Mouse (Mus musculus): Measurements from ENCODE around the gene Ap5b1. TPM values are rescaled to one million over a fixed set of nuclear protein-coding genes. Genes with fewer than 3 reads are reported as not detected.

Gene Ap5b1
- polyA plus RNA-seq, 1 experiment from 2014 or later = 7.8 TPM

DNA sequence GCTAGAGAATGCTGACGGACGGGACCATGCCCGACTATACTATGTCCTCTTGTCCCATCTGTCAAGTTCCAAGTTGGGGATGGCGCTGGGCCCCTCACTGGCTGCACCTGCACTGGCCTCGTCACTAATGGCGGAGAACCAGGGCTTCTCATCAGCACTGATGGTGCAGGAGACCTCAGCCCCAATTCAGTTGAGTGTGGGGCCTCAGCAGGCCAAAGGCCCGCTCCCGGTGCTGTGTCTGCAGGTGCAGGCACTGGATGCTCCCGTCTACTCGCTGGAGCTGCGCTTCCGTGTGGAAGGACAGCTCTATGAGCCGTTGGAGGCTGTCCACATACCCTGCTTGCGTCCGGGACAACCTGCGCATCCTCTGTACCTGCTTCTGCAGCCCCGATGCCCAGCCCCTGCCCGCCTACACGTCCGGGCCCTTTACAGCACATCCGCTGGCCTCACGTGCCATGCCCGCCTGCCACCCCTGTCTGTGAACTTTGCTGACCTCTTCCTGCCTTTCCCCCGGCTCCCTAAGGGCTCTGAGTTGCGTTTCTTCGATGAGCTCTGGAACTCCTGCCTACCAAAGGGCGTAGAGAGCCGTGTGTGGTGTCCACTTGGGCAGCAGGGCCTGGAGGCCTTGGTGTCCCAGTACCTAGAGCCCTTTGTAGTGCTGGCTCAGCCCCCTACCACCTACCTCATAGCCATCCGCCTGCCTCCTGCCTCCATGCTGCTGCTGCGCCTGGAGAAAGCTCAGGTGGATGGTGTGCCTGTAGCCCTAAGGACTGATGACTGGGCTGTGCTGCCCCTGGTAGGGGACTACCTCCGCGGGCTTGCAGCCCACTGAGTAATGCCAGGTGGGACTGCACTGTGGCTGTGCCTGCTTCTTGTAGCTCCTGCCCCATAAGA lies 2.8 kb downstream of the Ap5b1 start:
- Histone ChIP-seq H3K36me3 (ENCODE audit: control insufficient read depth, insufficient read depth, low read length) (0 out of 2 replicates have a peak, but pooled peaks cover 9% of the 10 kb centered on the region), H3K9me3 (replicated peaks; ENCODE audit: control insufficient read depth, low read length) (no peaks in the 10 kb centered on the region), H3K27me3 (ENCODE audit: control insufficient read depth, insufficient read depth, low read length) (no peaks in the 10 kb centered on the region), H3K4me1 (ENCODE audit: control insufficient read depth, insufficient read depth, low read length) (peaks cover 15% of the 10 kb centered on the region; the same call in 1 of the 2 replicates), H3K4me3 (replicated peaks; ENCODE audit: low read length) (no peak overlapping the region), H3K9ac (ENCODE audit: low read length) (no peak overlapping the region), H3K4me2 (ENCODE audit: low read depth, low read length) (no peak overlapping the region), H3K27ac (ENCODE audit: low read length) (no peak overlapping the region)
- 89% methylated on average over 32 of the region's 32 CpGs for WGBS
- no peak for ATAC-seq (ENCODE audit: insufficient read depth, low FRiP score)

DNA sequence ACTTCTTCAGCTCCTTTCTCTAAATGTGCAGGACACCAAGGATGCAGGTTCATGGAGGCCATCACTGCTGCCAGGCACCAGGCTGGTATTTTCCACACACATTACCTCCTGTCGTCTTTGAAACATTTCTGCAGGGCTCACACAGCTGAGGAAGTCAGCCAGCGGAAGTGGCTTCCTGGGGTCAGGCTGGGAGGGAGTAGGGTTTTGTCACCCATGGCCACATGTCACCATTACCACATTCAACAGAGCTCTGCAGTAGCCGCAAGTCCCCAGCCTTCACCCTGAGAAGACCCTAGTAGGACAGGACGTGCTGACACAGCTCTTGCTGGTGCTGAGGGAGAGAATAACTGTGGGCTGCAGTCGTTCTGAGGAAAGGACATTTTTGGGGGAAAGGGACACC lies 4.0 kb downstream of the Ap5b1 start:
- H3K9me3 ChIP-seq (replicated peaks; ENCODE audit: control insufficient read depth, low read length) = no peaks in the 10 kb centered on the region
- no peak for ATAC-seq (ENCODE audit: insufficient read depth, low FRiP score)
- 66% methylated on average over 5 of the region's 5 CpGs for WGBS
- no peak overlapping the region for H3K4me3 ChIP-seq (replicated peaks; ENCODE audit: low read length)
- H3K27ac ChIP-seq (ENCODE audit: low read length) = no peak overlapping the region
- H3K4me1 ChIP-seq (ENCODE audit: control insufficient read depth, insufficient read depth, low read length) = peaks cover 12% of the 10 kb centered on the region; the same call in 1 of the 2 replicates
- 0 out of 2 replicates have a peak, but pooled peaks cover 9% of the 10 kb centered on the region for H3K36me3 ChIP-seq (ENCODE audit: control insufficient read depth, insufficient read depth, low read length)
- no peaks in the 10 kb centered on the region for H3K27me3 ChIP-seq (ENCODE audit: control insufficient read depth, insufficient read depth, low read length)
- H3K4me2 ChIP-seq (ENCODE audit: low read depth, low read length) = no peak overlapping the region
- no peak overlapping the region for H3K9ac ChIP-seq (ENCODE audit: low read length)

DNA sequence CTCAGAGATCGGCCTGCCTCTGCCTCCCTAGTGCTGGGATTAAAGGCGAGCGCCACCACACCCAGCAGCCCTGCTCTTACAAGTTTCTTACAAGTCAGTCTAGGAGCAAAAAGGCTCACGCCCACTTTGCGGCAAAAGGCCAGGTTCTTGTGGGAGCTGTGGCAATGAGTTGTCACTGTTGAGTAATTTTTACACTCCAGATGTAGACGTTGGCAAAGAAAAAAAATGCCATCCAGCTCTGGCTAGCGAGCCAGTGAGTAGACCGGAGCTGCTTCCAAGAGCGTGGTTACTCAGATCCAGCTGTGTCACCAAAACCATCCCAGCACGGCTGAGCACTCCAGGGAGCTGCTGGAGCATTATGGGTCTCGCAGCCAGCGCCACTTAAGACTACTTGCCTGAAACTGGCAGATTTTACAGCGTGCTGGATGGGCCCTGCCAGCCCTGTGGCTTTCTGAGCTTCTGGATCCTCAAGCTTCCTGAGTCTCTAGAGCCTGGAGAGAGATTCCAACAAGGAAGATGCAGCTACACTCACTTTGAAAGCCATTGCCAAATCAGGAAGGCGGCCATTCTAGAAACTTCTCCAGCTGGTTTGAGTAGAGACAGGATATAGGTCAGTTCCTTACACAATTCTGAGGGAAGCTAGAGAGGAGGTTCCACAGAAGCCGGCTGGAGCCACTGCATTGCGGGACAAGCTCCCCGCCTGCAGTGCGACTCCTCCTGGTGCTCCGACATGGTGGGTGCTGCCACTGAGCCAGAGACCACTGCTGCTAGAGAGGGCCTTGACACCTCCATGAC lies 4.7 kb downstream of the Ap5b1 start:
- Histone ChIP-seq H3K36me3 (ENCODE audit: control insufficient read depth, insufficient read depth, low read length) (0 out of 2 replicates have a peak, but pooled peaks cover 9% of the 10 kb centered on the region), H3K27ac (ENCODE audit: low read length) (no peak overlapping the region; the same call in 1 of the 2 replicates), H3K27me3 (ENCODE audit: control insufficient read depth, insufficient read depth, low read length) (no peaks in the 10 kb centered on the region), H3K4me1 (ENCODE audit: control insufficient read depth, insufficient read depth, low read length) (peaks cover 9% of the 10 kb centered on the region; the same call in 1 of the 2 replicates), H3K4me2 (ENCODE audit: low read depth, low read length) (no peak overlapping the region), H3K9ac (ENCODE audit: low read length) (no peak overlapping the region), H3K9me3 (replicated peaks; ENCODE audit: control insufficient read depth, low read length) (no peaks in the 10 kb centered on the region), H3K4me3 (replicated peaks; ENCODE audit: low read length) (no peak overlapping the region)
- no peak for ATAC-seq (ENCODE audit: insufficient read depth, low FRiP score)
- WGBS = 86% methylated on average over 19 of the region's 19 CpGs

DNA sequence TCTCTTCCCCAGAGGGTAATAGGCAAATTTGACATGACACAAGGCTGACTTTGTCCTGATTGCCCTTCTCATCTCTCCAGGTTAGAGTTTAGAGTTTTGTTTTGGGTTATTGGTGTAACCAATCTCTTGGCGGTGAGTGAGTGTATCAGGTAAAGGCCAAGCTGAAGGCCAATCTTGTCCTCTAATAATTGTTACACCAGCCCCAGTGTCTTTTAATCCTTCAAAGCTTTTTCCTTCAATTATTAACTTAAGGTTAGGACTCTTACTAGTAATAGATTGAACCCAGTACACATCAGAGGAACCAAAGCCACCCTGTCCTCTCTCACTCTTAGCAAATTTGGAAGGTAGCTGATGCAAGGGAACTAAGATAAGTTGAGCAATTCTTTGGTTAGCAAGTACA lies 7.5 kb downstream of the Ap5b1 start:
- 97% methylated on average over 1 of the region's 1 CpGs for WGBS
- Histone ChIP-seq H3K9ac (ENCODE audit: low read length) (no peak overlapping the region), H3K4me1 (ENCODE audit: control insufficient read depth, insufficient read depth, low read length) (no peaks in the 10 kb centered on the region), H3K36me3 (ENCODE audit: control insufficient read depth, insufficient read depth, low read length) (0 out of 2 replicates have a peak, but pooled peaks cover 7% of the 10 kb centered on the region), H3K27ac (ENCODE audit: low read length) (no peak overlapping the region), H3K9me3 (replicated peaks; ENCODE audit: control insufficient read depth, low read length) (no peaks in the 10 kb centered on the region), H3K4me2 (ENCODE audit: low read depth, low read length) (no peak overlapping the region), H3K4me3 (replicated peaks; ENCODE audit: low read length) (no peak overlapping the region), H3K27me3 (ENCODE audit: control insufficient read depth, insufficient read depth, low read length) (no peaks in the 10 kb centered on the region)
- ATAC-seq (ENCODE audit: insufficient read depth, low FRiP score) = no peak

DNA sequence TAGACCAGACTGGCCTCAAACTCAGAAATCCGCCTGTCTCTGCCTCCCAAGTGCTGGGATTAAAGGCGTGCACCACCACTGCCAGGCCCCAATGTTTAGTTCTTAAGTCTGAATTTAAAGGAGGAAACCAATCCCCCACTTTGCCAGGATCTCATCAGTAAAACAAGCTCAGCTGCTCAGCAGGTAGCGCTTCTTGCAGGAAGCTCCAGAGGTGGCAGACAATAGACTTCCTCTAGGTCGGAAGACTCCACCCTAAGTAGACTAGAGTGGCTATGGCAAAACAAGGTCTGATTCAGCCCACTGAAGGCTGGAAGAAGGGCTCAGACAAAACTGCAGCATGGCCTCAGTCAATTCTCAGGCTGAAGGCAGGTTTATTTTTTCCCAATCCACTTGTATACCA lies 12.1 kb downstream of the Ap5b1 start:
- Histone ChIP-seq H3K4me1 (ENCODE audit: control insufficient read depth, insufficient read depth, low read length) (no peaks in the 10 kb centered on the region), H3K27me3 (ENCODE audit: control insufficient read depth, insufficient read depth, low read length) (no peaks in the 10 kb centered on the region), H3K36me3 (ENCODE audit: control insufficient read depth, insufficient read depth, low read length) (no peaks in the 10 kb centered on the region), H3K27ac (ENCODE audit: low read length) (no peak overlapping the region), H3K4me3 (replicated peaks; ENCODE audit: low read length) (no peak overlapping the region), H3K9ac (ENCODE audit: low read length) (no peak overlapping the region), H3K4me2 (ENCODE audit: low read depth, low read length) (no peak overlapping the region), H3K9me3 (replicated peaks; ENCODE audit: control insufficient read depth, low read length) (no peaks in the 10 kb centered on the region)
- WGBS = 78% methylated on average over 4 of the region's 4 CpGs
- no peak for ATAC-seq (ENCODE audit: insufficient read depth, low FRiP score)

DNA sequence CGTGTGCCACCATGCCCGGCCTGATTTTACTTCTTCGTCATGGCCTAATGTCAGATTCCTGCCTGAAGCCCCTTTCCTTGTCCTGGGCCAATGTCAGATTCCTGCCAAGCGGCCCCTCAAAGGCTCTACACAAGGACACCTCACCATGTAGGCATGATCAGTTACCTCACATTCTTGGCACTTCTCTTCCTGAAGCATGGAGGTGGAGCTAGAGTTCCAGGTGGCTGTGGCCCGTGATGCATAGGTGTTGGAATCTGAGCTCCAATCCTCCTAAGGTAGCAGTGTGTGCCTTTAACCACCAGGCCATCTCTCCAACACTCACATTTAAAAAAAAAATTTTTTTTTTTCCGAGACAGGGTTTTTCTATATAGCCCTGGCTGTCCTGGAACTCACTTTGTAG lies 13.0 kb downstream of the Ap5b1 start:
- H3K9me3 ChIP-seq (replicated peaks; ENCODE audit: control insufficient read depth, low read length) = no peaks in the 10 kb centered on the region
- WGBS = 85% methylated on average over 6 of the region's 6 CpGs
- no peak overlapping the region for H3K4me2 ChIP-seq (ENCODE audit: low read depth, low read length)
- no peak overlapping the region for H3K9ac ChIP-seq (ENCODE audit: low read length)
- no peak for ATAC-seq (ENCODE audit: insufficient read depth, low FRiP score)
- no peaks in the 10 kb centered on the region for H3K4me1 ChIP-seq (ENCODE audit: control insufficient read depth, insufficient read depth, low read length)
- H3K4me3 ChIP-seq (replicated peaks; ENCODE audit: low read length) = no peak overlapping the region
- H3K27ac ChIP-seq (ENCODE audit: low read length) = no peak overlapping the region
- H3K36me3 ChIP-seq (ENCODE audit: control insufficient read depth, insufficient read depth, low read length) = no peaks in the 10 kb centered on the region
- H3K27me3 ChIP-seq (ENCODE audit: control insufficient read depth, insufficient read depth, low read length) = no peaks in the 10 kb centered on the region

DNA sequence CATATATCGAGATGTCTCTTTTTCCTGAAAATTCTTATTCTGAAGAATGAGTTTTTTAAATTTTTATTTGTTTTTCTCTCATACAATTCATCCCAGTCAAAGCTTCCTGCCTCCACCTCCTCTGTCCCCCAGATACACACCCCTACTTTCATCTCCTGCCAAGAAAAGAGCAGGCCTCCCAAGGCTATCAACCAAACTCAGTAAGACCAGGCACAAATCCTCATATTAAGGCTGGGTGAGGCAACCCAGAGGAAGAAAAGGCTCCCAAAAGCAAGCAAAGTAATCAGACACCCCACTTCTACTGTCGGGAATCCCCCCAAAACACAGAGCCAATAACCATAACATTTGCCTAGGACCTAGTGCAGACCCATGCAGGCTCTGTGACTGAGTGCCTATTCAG lies 14.2 kb downstream of the Ap5b1 start:
- no peak overlapping the region for H3K4me2 ChIP-seq (ENCODE audit: low read depth, low read length)
- no peaks in the 10 kb centered on the region for H3K4me1 ChIP-seq (ENCODE audit: control insufficient read depth, insufficient read depth, low read length)
- no peak overlapping the region for H3K4me3 ChIP-seq (replicated peaks; ENCODE audit: low read length)
- no peaks in the 10 kb centered on the region for H3K36me3 ChIP-seq (ENCODE audit: control insufficient read depth, insufficient read depth, low read length)
- no peak overlapping the region for H3K27ac ChIP-seq (ENCODE audit: low read length)
- H3K9me3 ChIP-seq (replicated peaks; ENCODE audit: control insufficient read depth, low read length) = no peaks in the 10 kb centered on the region
- H3K9ac ChIP-seq (ENCODE audit: low read length) = no peak overlapping the region
- ATAC-seq (ENCODE audit: insufficient read depth, low FRiP score) = no peak
- no peaks in the 10 kb centered on the region for H3K27me3 ChIP-seq (ENCODE audit: control insufficient read depth, insufficient read depth, low read length)
- whole genome bisulfite sequencing = 72% methylated on average over 2 of the region's 2 CpGs

DNA sequence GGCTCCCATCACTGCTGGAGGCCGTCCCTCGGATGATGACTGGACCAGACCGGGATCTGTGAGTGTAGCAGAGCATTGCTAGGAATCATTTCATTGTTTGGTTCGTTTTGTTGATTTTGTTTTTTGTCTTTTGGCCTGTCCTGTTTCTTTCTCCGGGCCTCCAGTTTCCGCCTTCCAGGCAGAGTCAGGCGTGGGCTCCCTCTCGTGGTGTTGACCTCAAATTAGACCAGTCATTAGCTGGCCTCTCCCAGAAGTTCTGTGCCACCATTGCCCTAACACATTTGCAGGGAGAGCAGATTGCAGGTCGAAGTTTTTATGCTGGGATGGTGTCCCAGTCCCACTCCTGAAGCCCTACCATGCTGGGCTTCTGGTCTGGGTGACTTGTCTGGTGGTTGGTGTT lies 21.3 kb downstream of the Ap5b1 start:
- no peak for ATAC-seq (ENCODE audit: insufficient read depth, low FRiP score)
- 76% methylated on average over 9 of the region's 9 CpGs for WGBS
- H3K27ac ChIP-seq (ENCODE audit: low read length) = no peak overlapping the region
- H3K27me3 ChIP-seq (ENCODE audit: control insufficient read depth, insufficient read depth, low read length) = no peaks in the 10 kb centered on the region
- no peak overlapping the region for H3K9ac ChIP-seq (ENCODE audit: low read length)
- H3K36me3 ChIP-seq (ENCODE audit: control insufficient read depth, insufficient read depth, low read length) = no peaks in the 10 kb centered on the region
- H3K9me3 ChIP-seq (replicated peaks; ENCODE audit: control insufficient read depth, low read length) = no peaks in the 10 kb centered on the region
- no peak overlapping the region for H3K4me2 ChIP-seq (ENCODE audit: low read depth, low read length)
- no peak overlapping the region for H3K4me3 ChIP-seq (replicated peaks; ENCODE audit: low read length)
- H3K4me1 ChIP-seq (ENCODE audit: control insufficient read depth, insufficient read depth, low read length) = no peaks in the 10 kb centered on the region

DNA sequence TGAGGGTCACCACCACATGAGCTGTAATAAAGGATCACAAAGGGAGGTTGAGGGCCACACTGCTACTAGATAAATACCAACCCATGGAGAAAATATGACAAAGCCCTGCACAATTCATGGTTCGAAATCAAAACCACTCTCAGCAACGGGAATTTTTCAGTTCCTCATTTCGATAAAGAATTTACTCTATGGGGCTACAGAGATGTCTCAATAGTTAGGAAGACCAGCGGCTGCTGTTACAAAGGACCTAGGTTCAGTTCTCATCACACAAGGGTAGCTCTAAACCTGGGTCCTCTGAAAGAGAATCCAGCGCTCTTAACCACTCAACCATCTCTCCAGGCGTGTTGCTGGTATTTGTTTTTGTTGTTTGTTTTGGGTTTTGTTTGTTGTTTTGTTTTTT lies 24.1 kb downstream of the Ap5b1 start:
- 88% methylated on average over 6 of the region's 6 CpGs for WGBS
- no peak for ATAC-seq (ENCODE audit: insufficient read depth, low FRiP score)
- H3K27me3 ChIP-seq (ENCODE audit: control insufficient read depth, insufficient read depth, low read length) = no peaks in the 10 kb centered on the region
- H3K4me3 ChIP-seq (replicated peaks; ENCODE audit: low read length) = no peak overlapping the region
- H3K9ac ChIP-seq (ENCODE audit: low read length) = no peak overlapping the region
- no peak overlapping the region for H3K27ac ChIP-seq (ENCODE audit: low read length)
- no peaks in the 10 kb centered on the region for H3K9me3 ChIP-seq (replicated peaks; ENCODE audit: control insufficient read depth, low read length)
- no peaks in the 10 kb centered on the region for H3K4me1 ChIP-seq (ENCODE audit: control insufficient read depth, insufficient read depth, low read length)
- H3K4me2 ChIP-seq (ENCODE audit: low read depth, low read length) = no peak overlapping the region
- H3K36me3 ChIP-seq (ENCODE audit: control insufficient read depth, insufficient read depth, low read length) = no peaks in the 10 kb centered on the region
